Mouse (Mus musculus) thymus, adult 18-20 months (tissue): ENCODE measurements around the gene Celf5.

Source experiments
- DNase-seq, 2 experiments: peaks; one replicate each; pipeline ENCODE4 v3.0.0; 2022; ENCODE audit warnings: mixed read lengths in 2 of 2

Celf5 gene

DNA sequence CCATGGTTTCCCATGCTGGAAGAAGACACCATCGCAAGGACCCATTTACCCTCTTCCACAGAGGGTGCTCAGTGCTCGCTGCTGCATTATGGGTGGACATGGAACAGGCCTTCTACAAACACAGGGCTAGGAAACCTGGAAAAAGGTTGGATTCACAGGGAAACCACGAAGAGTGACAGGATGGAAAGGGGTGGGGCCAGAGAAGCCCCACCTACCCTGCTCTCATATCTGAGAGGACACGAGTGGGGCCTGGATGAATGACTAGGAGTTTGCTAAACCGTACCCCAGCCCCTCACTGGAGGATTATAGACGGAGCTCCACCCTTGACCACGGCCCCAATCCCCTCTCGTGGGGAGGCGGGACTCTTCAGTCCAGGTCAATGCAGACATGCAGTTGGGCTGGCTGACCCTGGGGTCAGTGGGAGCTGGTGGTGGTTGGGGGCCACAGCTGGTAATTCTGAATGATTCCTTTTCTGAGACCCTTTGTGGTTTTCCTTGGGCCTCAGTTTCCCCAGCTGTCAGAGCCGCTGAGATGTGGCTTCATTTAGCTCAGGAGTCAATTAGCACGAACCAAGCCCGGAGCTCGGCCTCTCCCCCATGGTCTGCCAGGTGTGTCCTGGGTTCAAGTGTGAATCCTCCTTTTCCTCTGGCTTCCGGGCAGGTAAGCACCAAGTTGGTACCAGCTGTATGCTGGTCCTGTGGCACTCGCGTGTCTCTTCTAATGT, 69.8 kb downstream of the Celf5 start:
- DNase-seq = no peak

DNA sequence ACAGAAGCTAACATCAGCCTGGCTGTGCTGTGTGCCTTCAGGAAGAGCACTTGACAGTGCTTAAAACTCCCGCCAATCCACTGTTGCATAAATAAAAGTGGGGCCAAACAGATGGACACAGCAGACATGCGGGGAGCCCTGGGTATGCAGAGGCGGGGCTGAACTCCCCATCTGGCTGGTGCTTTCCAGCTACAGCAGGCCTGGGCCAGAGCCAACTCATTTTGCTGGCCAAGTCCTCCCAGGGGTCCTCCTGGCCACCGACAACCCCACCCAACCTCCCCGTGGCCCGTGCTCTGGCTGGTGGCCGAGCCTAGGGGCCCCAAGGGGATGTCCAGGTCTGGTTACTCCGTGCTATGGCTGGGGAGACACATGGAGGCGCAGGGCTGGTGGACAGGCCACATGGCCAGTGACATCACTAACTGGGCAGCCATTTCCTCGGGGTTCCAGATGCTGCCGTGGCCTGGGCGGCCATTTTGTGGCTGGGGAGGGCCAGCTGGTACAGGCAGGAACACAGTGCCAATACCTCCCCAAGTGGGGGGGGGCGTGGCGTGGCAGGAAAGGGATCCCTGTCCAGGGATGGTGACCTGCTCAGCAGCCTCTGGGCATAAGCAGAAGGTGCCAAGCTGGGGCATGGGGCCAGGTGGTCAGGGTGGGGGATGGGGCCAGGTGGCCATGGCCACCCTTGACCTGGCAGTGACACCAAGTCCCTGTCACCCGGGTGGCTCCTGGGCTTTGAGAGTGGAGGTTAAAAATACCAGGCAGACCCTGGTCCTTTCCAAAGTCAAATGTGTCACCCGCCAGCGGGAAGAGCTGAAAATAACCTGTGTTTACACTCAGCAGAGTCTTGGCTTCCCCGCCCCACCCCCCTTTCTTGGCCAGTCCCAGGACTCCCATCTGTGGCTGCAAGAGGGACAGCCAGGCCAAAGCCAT, 70.8 kb downstream of the Celf5 start:
- no peak for DNase-seq

- no peak for DNase-seq
Measured at GRCm38 (mm10) chr10:81410981-81411380, 71.5 kb downstream of the Celf5 start.

GRCm38 (mm10) chr10:81410350-81410749, 72.2 kb downstream of the Celf5 start:
- DNase-seq = no peak

- no peak for DNase-seq
Measured at GRCm38 (mm10) chr10:81409330-81409729, 73.2 kb downstream of the Celf5 start.
